Mouse (Mus musculus) cerebellum, adult 2 months (tissue): Measurements from ENCODE around the gene Abhd17c. TPM values are rescaled to one million over a fixed set of nuclear protein-coding genes. Genes with fewer than 3 reads are reported as not detected.
A peak's percentile ranks its signal among the peaks of the same experiment; 100 is the strongest.

ENCODE experiments used
- DNase-seq, 2 experiments: peaks; one replicate each; pipeline ENCODE4 v3.0.0; 2021
- H3K27ac ChIP-seq: fragments of 200-500 bp; 2 replicates; pipeline ENCODE4 v1.5.1; 2012; ENCODE audit warnings: low read length, control low read depth, inconsistent platforms; ENCODE audit not compliant: insufficient read depth
- H3K27me3 ChIP-seq: fragments of 200-500 bp; 2 replicates; pipeline ENCODE4 v1.6.1; 2012; ENCODE audit warnings: inconsistent platforms, mild to moderate bottlenecking, low read length, moderate library complexity; ENCODE audit not compliant: control insufficient read depth, insufficient read depth
- H3K4me1 ChIP-seq: fragments of 200-500 bp; 2 replicates; pipeline ENCODE4 v1.6.1; 2011; ENCODE audit warnings: low read length; ENCODE audit not compliant: control insufficient read depth, insufficient read depth
- H3K4me3 ChIP-seq: fragments of 200-500 bp; replicated peaks from 2 replicates; pipeline ENCODE3; 2011; ENCODE audit warnings: mild to moderate bottlenecking, low read depth, low read length, control low read depth; ENCODE audit not compliant: insufficient read depth
- CTCF ChIP-seq: fragments of 200-500 bp; IDR thresholded peaks from 2 replicates; pipeline ENCODE4 v1.5.1; 2011; ENCODE audit warnings: low read depth, mild to moderate bottlenecking, control low read depth, low read length, moderate library complexity, borderline replicate concordance; ENCODE audit not compliant: insufficient read depth
- POLR2A ChIP-seq: fragments of 200-500 bp; IDR thresholded peaks from 2 replicates; pipeline ENCODE4 v1.6.1; 2011; ENCODE audit warnings: low read length, control low read depth, borderline replicate concordance; ENCODE audit not compliant: insufficient read depth
- WGBS: fragments of 180-500 bp; shearing (Covaris S2); methylation state at CpG from one replicate; pipeline ENCODE4 v1.1.7; 2018; 5-methylcytosine and 5-hydroxymethylcytosine counted together
- polyA plus RNA-seq: library from polyadenylated mRNA; depleted of rRNA; stranded (reverse); fragments of >200 nt; gene quantifications from 2 replicates; pipeline ENCODE4 v1.2.3, GENCODE M21; 2012

Gene Abhd17c
- polyA plus RNA-seq, 1 experiment = 22.8 TPM

DNA sequence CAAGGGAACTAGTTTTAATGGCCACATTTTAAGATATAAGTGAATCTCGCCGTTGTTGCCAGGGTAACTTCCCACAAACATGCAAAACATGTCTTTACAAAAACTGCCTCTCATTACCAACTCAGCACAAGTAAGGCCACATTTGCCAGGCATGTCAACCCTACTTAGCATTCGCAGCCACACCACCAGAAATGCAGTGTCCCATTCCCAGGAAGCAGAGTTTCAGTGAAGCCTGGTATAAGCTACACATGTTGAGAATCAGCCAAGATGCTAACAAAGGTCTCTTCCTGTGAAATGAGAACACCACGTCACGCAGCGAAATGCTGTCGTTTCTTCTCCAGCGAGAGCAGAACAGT, 38.7 kb downstream of the Abhd17c start:
- WGBS = 58% methylated on average over 8 of the region's 8 CpGs
- Histone ChIP-seq H3K4me1 (peaks cover 3% of the 10 kb centered on the region), H3K27me3 (no peaks in the 10 kb centered on the region), H3K4me3 (no peak overlapping the region), H3K27ac (no peak overlapping the region)
- TF ChIP-seq POLR2A = no peak
- no peak for TF ChIP-seq CTCF
- no peak for DNase-seq

DNA sequence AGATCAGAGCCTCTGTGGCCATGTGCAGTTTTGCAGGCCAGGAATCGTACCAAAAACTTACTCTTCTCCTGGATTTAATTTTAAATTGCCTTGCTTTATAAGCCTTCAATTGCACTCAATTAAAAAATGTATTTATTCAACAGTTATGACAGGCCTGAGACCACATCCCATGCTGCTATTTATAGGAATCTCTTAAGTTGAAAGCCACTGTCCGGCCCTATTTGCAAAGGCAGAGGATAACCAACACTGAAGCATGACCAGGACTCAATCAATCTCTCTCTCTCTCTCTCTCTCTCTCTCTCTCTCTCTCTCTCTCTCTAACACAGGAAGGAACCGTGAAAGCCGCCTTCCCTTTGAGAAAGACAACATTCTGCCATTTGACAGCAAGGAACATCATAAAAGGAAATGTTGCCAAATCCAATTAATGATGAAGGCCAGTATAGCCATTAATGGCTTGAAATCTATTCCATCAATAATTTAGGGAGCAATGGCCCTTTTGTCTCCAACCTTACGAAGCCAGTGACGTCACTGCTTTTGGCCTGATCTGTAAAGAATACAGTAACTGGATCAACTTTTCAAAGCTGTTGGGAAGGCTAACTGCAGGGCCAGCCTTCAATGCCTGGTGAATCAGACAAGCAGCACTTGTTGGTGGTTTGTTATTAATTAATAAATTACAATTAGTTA, 39.2 kb downstream of the Abhd17c start:
- Histone ChIP-seq H3K4me1 (no peaks in the 10 kb centered on the region; the same call in 1 of the 2 replicates), H3K27ac (no peak overlapping the region), H3K27me3 (no peaks in the 10 kb centered on the region), H3K4me3 (no peak overlapping the region)
- WGBS = 85% methylated on average over 6 of the region's 6 CpGs
- TF ChIP-seq POLR2A (no peak), CTCF (no peak)
- no peak for DNase-seq

GRCm38 (mm10) chr7:84111716-84112350, 39.9 kb downstream of the Abhd17c start:
- no peak overlapping the region for H3K27ac ChIP-seq
- no peaks in the 10 kb centered on the region for H3K27me3 ChIP-seq
- H3K4me3 ChIP-seq = no peak overlapping the region
- DNase-seq = no peak
- 81% methylated on average over 10 of the region's 10 CpGs for WGBS
- H3K4me1 ChIP-seq = no peaks in the 10 kb centered on the region
- TF ChIP-seq POLR2A (no peak), CTCF (no peak)

DNA sequence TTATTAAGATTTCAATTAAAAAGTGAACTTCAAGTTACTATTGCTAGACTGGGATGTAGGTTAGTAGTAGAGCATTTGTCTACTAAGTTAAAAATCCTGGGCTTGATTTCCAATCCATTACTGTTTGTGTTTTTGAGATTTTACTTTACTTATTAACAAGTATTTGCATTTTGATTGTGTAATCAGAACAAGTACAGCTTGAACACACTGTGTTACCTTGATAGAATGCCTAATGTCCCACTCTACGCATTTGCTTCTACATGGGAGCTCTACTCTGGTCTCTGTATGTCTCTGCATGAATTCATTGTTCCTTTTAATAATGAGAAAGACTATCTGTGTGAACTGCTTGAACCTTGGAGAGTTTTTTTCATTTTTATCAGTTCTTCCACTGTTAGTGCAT, 44.8 kb downstream of the Abhd17c start:
- Histone ChIP-seq H3K27ac (no peak overlapping the region), H3K27me3 (no peaks in the 10 kb centered on the region), H3K4me3 (no peak overlapping the region), H3K4me1 (no peaks in the 10 kb centered on the region)
- TF ChIP-seq POLR2A (no peak), CTCF (no peak)
- 95% methylated on average over 1 of the region's 1 CpGs for WGBS
- no peak for DNase-seq

DNA sequence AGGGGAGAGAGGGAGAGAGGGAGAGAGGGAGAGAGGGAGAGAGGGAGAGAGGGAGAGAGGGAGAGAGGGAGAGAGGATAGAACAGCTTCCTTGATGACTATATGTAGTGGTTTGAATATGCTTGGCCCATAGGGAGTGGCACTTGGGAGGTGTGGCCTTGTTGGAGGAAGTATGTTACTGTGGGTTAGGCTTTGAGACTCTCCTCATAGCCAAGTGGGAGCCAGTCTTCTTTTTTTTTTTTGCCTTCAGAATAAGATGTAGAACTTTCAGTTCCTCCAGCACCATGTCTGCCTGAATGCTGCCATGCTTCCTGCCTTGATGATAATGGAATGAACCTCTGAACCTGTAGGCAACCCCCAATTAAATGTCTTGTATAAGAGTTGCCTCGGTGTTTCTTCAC, 49.1 kb downstream of the Abhd17c start:
- no peak overlapping the region for H3K27ac ChIP-seq
- no peak for DNase-seq
- no peak overlapping the region for H3K4me3 ChIP-seq
- H3K27me3 ChIP-seq = no peaks in the 10 kb centered on the region
- TF ChIP-seq CTCF (no peak), POLR2A (no peak)
- H3K4me1 ChIP-seq = no peaks in the 10 kb centered on the region
- WGBS = 96% methylated on average over 1 of the region's 1 CpGs

DNA sequence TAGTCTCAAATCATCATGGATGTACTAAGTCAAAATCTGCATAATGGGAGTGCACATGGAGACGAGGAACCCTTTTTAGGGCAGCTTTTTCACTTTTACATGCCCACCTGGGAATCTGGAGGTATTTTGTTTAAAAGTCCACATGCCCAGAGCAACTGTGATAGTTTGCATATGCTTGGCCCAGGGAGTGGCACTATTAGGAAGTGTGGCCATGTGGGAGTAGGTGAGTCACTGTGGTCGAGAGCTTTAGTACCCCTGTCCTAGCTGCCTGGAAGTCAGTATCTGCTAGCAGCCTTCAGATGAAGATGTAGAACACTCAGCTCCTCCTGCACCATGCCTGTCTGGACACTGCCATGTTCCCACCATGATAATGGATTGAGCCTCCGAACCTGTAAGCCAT, 51.0 kb downstream of the Abhd17c start:
- WGBS = 86% methylated on average over 3 of the region's 3 CpGs
- Histone ChIP-seq H3K27me3 (no peaks in the 10 kb centered on the region), H3K4me1 (peaks cover 5% of the 10 kb centered on the region; the same call in 1 of the 2 replicates), H3K4me3 (no peak overlapping the region), H3K27ac (no peak overlapping the region)
- no peak for DNase-seq
- TF ChIP-seq POLR2A = no peak
- TF ChIP-seq CTCF = no peak

GRCm38 (mm10) chr7:84098098-84098497, 53.6 kb downstream of the Abhd17c start:
- 96% methylated on average over 1 of the region's 1 CpGs for WGBS
- TF ChIP-seq POLR2A (no peak), CTCF (no peak)

DNA sequence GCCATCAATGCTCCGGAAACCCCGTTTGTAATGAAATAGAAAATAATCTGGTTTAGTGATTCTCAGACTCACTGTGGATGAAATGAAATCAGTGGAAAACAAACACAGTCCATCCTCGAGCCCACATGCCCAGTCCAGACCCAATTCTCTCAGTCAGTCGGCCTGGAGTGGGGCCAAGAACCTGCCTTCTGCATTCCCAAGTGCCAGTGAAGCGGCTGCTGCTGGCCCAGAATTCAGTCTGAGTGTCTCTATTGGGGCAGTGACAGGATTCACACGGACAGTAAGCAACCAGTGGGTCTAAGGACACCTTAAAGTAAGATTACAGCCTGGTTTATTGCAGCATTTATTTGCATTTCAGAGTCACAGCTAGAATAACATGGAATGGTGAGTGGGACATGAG, 55.2 kb downstream of the Abhd17c start:
- Histone ChIP-seq H3K27me3 (no peaks in the 10 kb centered on the region; the same call in 1 of the 2 replicates), H3K4me3 (no peak overlapping the region), H3K4me1 (peaks cover 5% of the 10 kb centered on the region; the same call in 1 of the 2 replicates), H3K27ac (no peak overlapping the region)
- DNase-seq = peak; percentile 66 to 71
- TF ChIP-seq CTCF (no peak), POLR2A (no peak)
- WGBS = 29% methylated on average over 6 of the region's 6 CpGs

More at GRCm38 (mm10) chr7:84098098-84098497, 53.6 kb downstream of the Abhd17c start:
- Histone ChIP-seq H3K4me3 (no peak overlapping the region), H3K4me1 (peaks cover 5% of the 10 kb centered on the region; the same call in 1 of the 2 replicates), H3K27ac (no peak overlapping the region), H3K27me3 (no peaks in the 10 kb centered on the region; the same call in 1 of the 2 replicates)
- no peak for DNase-seq
